Mouse (Mus musculus) adrenal gland, adult (tissue): Measurements from ENCODE around the gene Hpse2.

Experiments used
- DNase-seq, 2 experiments: peaks; one replicate each; pipeline ENCODE4 v3.0.0; 2022 to 2023; ENCODE audit warnings: low spot score in 1 of 2; ENCODE audit not compliant: inconsistent age in 2 of 2

Gene Hpse2

DNA sequence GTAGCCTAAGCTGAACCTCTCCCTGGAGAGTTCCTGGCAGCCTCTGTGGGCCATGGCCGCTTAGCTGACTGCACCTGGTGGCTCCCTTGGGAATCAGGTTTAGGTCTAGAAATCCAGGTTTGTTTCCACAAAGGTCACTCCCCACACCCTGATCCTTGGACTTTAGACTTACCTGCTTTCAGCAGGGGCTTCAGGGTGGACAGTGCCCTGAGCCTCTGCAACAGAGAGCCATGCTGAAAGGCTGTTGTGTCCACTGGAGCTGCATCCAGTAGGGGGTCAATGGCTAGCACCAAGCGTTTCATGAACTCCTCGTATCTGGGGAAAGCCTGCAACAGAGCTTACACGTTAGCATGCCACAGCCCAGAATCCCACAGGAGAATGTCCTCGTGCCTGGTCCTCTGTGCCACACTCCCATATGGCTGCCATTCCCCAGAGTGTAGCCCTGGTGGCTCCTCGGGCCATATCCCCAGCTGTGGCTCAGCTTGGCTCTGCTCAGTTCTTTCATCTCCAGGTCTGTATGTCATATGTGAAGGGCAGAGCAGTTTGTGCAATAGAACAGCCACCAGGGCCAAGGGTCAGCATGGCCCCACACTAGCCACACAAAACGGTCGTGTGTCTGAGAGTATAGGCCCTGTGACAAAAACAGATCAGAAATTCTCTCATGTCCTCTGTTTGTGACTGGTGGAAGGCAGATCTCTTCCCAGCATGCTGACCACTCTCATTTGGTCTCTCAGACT is 647.8 kb downstream of the Hpse2 start:
- no peak for DNase-seq

DNA sequence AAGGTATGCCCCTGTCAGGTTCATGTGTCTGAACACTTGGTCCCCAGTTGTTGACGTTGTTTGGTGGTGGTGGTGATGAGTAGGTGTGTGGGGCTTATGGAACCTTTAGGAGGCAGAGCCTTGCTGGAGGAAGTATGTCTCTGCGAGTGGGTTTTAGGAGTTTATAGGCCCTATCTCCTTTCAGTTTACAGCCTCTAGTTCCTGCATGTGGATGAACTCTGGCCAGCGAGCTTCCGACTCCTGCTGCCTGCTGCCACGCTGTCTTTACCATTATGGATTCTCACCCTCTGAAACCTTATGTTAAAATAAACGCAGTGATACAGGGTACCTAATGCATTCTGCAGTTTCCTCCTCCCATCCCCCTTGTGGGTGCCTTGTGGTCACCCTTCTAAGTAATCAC is 648.4 kb downstream of the Hpse2 start:
- DNase-seq: no peak

DNA sequence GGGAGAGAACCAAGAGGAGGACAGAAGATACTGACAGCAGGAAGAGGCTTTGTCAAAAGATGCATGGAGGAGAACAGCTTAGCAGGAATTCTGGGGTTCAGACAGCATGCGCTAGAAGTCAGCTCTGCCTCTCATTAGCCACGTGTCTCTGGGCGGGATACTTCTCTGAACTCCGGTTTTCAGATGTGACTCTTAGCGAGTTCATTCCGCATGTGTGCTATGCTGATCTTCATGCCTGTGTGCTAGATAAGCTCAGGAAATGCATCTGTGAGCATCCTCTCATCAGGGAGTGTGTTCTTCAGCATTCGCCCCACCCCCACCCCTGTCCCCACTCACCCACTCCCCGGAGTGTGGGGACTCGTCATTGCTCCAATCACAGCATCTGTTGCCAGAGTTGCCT is 650.4 kb downstream of the Hpse2 start:
- no peak for DNase-seq
